9 mouse cellular contexts compared by ENCODE assay signal in genomic region chr10:69926158-69926882, GRCm38 (mm10).
DNase-seq lines count a peak whose midpoint lies in the region; ATAC-seq and TF ChIP-seq lines count a peak whose summit lies in the region.
"Had no signal": no experiment of that assay in that cellular context is flagged by ENCODE, and none has a peak within 500 bp of the region (broad histone marks: within the 10 kb centered on the region; RNA-seq: fewer than 3 reads in every experiment).

No protein-coding gene starts in this region.

- H3K27me3 ChIP-seq in kidney, postnatal 0 days (ENCODE audit: insufficient read depth, low read length): no peaks in the 10 kb centered on the region
- H3K27me3 ChIP-seq in embryonic facial prominence, embryonic 15.5 days: no peaks in the 10 kb centered on the region
- H3K27me3 ChIP-seq in limb, embryonic 13.5 days: no peaks in the 10 kb centered on the region
- H3K27me3 ChIP-seq in neural tube, embryonic 12.5 days (replicated peaks): no peaks in the 10 kb centered on the region
- H3K27me3 ChIP-seq: Patski had no signal

- H3K36me3 ChIP-seq in kidney, postnatal 0 days (ENCODE audit: insufficient read depth, low read length): no peaks in the 10 kb centered on the region
- no peaks in the 10 kb centered on the region for H3K36me3 ChIP-seq in embryonic facial prominence, embryonic 15.5 days
- H3K36me3 ChIP-seq in limb, embryonic 13.5 days: no peaks in the 10 kb centered on the region
- H3K36me3 ChIP-seq in neural tube, embryonic 12.5 days: peaks cover 5% of the 10 kb centered on the region; the same call in 1 of the 2 replicates

- WGBS in kidney, postnatal 0 days: under 1% methylated on average over 11 of the region's 11 CpGs
- WGBS in embryonic facial prominence, embryonic 15.5 days: 1% methylated on average over 11 of the region's 11 CpGs
- under 1% methylated on average over 11 of the region's 11 CpGs for WGBS in limb, embryonic 13.5 days
- 2% methylated on average over 11 of the region's 11 CpGs for WGBS in neural tube, embryonic 12.5 days

- ATAC-seq in kidney, postnatal 0 days (replicated peaks; ENCODE audit: low FRiP score, low read depth): no peak
- no peak for ATAC-seq in embryonic facial prominence, embryonic 15.5 days (ENCODE audit: insufficient number of reproducible peaks, low FRiP score, low TSS enrichment, low read depth)
- no peak for ATAC-seq in limb, embryonic 13.5 days (ENCODE audit: low FRiP score, low read depth)
- ATAC-seq in neural tube, embryonic 12.5 days (ENCODE audit: low FRiP score, low read depth): no peak
- ATAC-seq in CD4-positive, CD25-positive, alpha-beta regulatory T cell, adult 4 months: no peak

- peak overlapping the region; percentile 84 for H3K27ac ChIP-seq in kidney, postnatal 0 days
- H3K27ac ChIP-seq in embryonic facial prominence, embryonic 15.5 days (replicated peaks): peak overlapping the region; percentile 81
- H3K27ac ChIP-seq in limb, embryonic 13.5 days: peak overlapping the region; percentile 44; the same call in 1 of the 2 replicates
- H3K27ac ChIP-seq in neural tube, embryonic 12.5 days: no peak overlapping the region
- no peak overlapping the region for H3K27ac ChIP-seq in left cerebral cortex, adult 2 months

- DNase-seq in kidney, postnatal 0 days (ENCODE audit: low spot score): peak; percentile 74
- DNase-seq in kidney, adult 8-10 months: no peak
- DNase-seq in left cerebral cortex, adult 2 months (ENCODE audit: extremely low spot score in 1 of 2, low spot score in 2 of 2): no peak
- DNase-seq in T-cell, adult 2 months (ENCODE audit: low spot score): no peak

- TF ChIP-seq CTCF in kidney, postnatal 0 days (IDR thresholded peaks at IDR 0.05; ENCODE audit: low read depth): no peak
- no peak for TF ChIP-seq CTCF in left cerebral cortex, adult 2 months (IDR thresholded peaks at IDR 0.05)

- H3K4me3 ChIP-seq in kidney, postnatal 0 days (replicated peaks; ENCODE audit: low read depth, low read length): peak overlapping the region; percentile 42
- peak overlapping the region; percentile 32 for H3K4me3 ChIP-seq in embryonic facial prominence, embryonic 15.5 days (replicated peaks)
- peak overlapping the region; percentile 38 for H3K4me3 ChIP-seq in limb, embryonic 13.5 days
- peak overlapping the region; percentile 26 for H3K4me3 ChIP-seq in neural tube, embryonic 12.5 days
- no peak overlapping the region for H3K4me3 ChIP-seq in left cerebral cortex, adult 2 months

- H3K9me3 ChIP-seq in kidney, postnatal 0 days (replicated peaks; ENCODE audit: low read length): no peaks in the 10 kb centered on the region
- no peaks in the 10 kb centered on the region for H3K9me3 ChIP-seq in embryonic facial prominence, embryonic 15.5 days (replicated peaks)
- H3K9me3 ChIP-seq in limb, embryonic 13.5 days: no peaks in the 10 kb centered on the region
- no peaks in the 10 kb centered on the region for H3K9me3 ChIP-seq in neural tube, embryonic 12.5 days

- H3K4me2 ChIP-seq in kidney, postnatal 0 days (ENCODE audit: low read length): peak overlapping the region; percentile 77
- peak overlapping the region; percentile 54 for H3K4me2 ChIP-seq in embryonic facial prominence, embryonic 15.5 days (replicated peaks)
- H3K4me2 ChIP-seq in limb, embryonic 13.5 days (replicated peaks): peak overlapping the region; percentile 69
- H3K4me2 ChIP-seq in neural tube, embryonic 12.5 days (replicated peaks): peak overlapping the region; percentile 56

- H3K9ac ChIP-seq in kidney, postnatal 0 days (ENCODE audit: low read depth, low read length): peak overlapping the region; percentile 52
- H3K9ac ChIP-seq in embryonic facial prominence, embryonic 15.5 days: peak overlapping the region; percentile 23; the same call in 1 of the 2 replicates
- peak overlapping the region; percentile 37 for H3K9ac ChIP-seq in limb, embryonic 13.5 days
- no peak overlapping the region for H3K9ac ChIP-seq in neural tube, embryonic 12.5 days

- intact Hi-C loops in left cerebral cortex, adult 2 months (cut with DNase I): no loop called here

- H3K4me1 ChIP-seq in kidney, postnatal 0 days (replicated peaks; ENCODE audit: insufficient read depth, low read length): peaks cover 13% of the 10 kb centered on the region; the same call in 1 of the 2 replicates
- peaks cover 40% of the 10 kb centered on the region for H3K4me1 ChIP-seq in embryonic facial prominence, embryonic 15.5 days
- H3K4me1 ChIP-seq in limb, embryonic 13.5 days: peaks cover 48% of the 10 kb centered on the region
- H3K4me1 ChIP-seq in neural tube, embryonic 12.5 days: peaks cover 45% of the 10 kb centered on the region

Comparison
In these comparisons a context has a peak if more than half of its experiments do, and no peak if none do; other contexts are left out.
1. H3K27ac ChIP-seq: peak in kidney, postnatal 0 days (single experiment), embryonic facial prominence, embryonic 15.5 days (single experiment) and limb, embryonic 13.5 days (single experiment); none in neural tube, embryonic 12.5 days (single experiment) and left cerebral cortex, adult 2 months (single experiment).
2. Peak in every context shown above with its lines, with median percentiles within 50 percentile points of each other: H3K4me2 ChIP-seq.